Mouse (Mus musculus) left cerebral cortex, adult 2 months (tissue): Measurements from ENCODE around the gene C130050O18Rik. TPM values are rescaled to one million over a fixed set of nuclear protein-coding genes. Genes with fewer than 3 reads are reported as not detected.
"Not testable (repeated sequence)": the region's sequence is repeated elsewhere in the genome, so short reads cannot be mapped to it uniquely, and the experiment has no call there.

Source experiments
- DNase-seq, 2 experiments: peaks; one replicate each; pipeline ENCODE4 v3.0.0; 2021 to 2022; ENCODE audit warnings: low spot score in 2 of 2, mixed read lengths in 1 of 2; ENCODE audit errors: extremely low spot score in 1 of 2
- H3K27ac ChIP-seq: fragments of 200-600 bp; 2 replicates; pipeline ENCODE4 v1.8.1; 2022
- H3K4me3 ChIP-seq: fragments of 200-600 bp; 2 replicates; pipeline ENCODE4 v1.8.1; 2022
- CTCF ChIP-seq: fragments of 200-600 bp; IDR thresholded peaks from 2 replicates; pipeline ENCODE4 v1.8.1; 2022; ENCODE audit warnings: antibody characterized with exemption, mild to moderate bottlenecking, moderate library complexity
- intact Hi-C: fragments of 180-260 bp; cut with DNase I; formaldehyde crosslinking; loops from one replicate; pipeline ENCODE4 v1.15.1; 2025
- total RNA-seq, 2 experiments: library from RNA; stranded (reverse); gene quantifications; 2 replicates each; pipeline ENCODE4 v1.2.3; 2021

The C130050O18Rik gene
- total RNA-seq, 2 experiments from 2014 or later: 0.29 to 0.63 TPM

DNA sequence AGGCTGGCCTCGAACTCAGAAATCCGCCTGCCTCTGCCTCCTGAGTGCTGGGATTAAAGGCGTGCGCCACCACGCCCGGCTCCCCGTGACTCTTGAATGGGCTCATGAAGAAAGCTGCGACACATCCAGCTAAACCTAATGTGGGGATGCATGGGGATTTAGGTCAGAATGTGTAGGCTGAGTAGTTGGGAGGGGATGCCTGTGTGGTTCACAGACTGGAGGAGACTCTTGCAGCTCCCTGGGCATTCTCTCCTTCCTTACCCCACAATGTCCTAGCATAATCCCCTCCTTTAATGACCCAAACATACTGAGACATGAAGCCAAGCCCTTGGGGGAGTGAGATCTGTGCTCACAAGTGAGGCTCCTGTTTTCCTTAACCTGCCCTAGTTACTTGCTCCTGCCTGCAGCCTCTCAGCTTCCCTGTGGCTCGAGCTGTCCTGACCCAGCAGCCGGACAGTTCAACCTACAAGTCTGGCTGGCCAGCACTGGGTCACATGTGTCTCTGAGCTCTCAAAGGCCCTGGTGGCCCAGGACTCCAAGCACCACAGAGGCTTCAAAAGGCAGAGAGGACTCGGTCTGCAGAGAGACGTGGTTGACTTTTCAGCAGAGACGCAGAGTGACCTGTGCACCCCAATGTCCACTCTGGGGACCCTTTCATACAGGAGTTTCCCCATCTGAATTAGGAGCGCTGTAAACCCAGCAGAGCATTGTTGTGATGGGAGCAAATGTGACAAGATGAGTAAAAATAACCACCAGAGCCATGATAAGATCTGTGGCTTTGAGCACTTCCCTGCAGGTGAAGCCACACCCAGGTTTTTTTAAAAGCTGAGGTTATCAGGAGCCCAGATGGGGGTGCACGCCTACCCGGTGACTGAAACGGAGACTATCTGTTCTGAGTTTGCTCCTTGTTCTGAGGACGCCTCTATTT, 23.2 kb upstream of the C130050O18Rik start:
- TF ChIP-seq CTCF: no peak
- Histone ChIP-seq H3K27ac (peak overlapping the region; percentile 95), H3K4me3 (peak overlapping the region; percentile 95)
- DNase-seq: no peak
- intact Hi-C loops: no loop called here

DNA sequence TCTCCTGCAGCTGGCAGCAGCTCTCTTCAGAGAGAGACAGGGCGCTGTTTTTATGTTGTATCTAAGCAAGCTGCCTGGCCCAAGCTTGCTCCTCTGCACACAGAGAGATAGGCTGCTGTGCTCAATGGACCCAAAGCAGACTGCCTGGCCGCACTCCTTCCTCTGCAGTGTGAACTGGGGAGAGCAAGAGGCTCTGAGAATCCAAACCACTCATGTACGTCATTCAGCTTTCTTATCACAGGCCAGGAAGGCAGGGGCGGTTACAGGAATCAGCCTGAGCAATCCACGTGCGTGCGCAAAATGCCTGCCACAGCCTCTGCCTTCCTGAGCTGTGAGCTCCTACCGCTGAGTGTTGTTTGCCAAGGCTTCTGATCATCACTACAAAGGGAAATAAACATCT, 22.3 kb upstream of the C130050O18Rik start:
- intact Hi-C loops: no loop called here
- DNase-seq: peak; percentile 58 to 65
- Histone ChIP-seq H3K27ac (peak overlapping the region; percentile 95), H3K4me3 (peak overlapping the region; percentile 95)
- no peak for TF ChIP-seq CTCF

DNA sequence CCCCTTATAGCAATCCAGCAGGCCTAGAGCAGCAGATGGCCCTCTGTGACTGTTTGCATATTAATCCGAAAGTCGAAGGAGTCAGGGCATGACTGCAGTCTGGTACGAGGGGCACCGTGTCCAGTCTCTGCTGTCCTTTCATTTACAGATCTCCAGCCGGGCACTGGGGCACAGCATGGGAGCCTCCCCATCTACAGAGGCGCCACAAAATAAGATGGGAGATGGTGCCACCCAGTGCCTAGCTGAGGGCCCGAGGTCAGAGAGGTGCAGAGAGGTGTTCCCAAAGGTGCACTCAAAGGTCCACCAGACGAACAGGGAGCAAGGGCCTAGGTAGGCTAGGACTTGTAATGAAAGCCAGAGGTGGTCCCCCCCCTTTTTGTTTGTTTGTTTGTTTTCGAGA, 21.8 kb upstream of the C130050O18Rik start:
- Histone ChIP-seq H3K4me3 (peak overlapping the region; percentile 95; the same call in 1 of the 2 replicates), H3K27ac (peak overlapping the region; percentile 95)
- no peak for TF ChIP-seq CTCF
- intact Hi-C loops: no loop called here
- DNase-seq: no peak

GRCm38 (mm10) chr5:139384531-139384930, 20.5 kb upstream of the C130050O18Rik start:
- no peak overlapping the region for H3K4me3 ChIP-seq
- no peak for DNase-seq
- intact Hi-C loops: no loop called here
- TF ChIP-seq CTCF: no peak
- H3K27ac ChIP-seq: peak overlapping the region; percentile 36; the same call in 1 of the 2 replicates

DNA sequence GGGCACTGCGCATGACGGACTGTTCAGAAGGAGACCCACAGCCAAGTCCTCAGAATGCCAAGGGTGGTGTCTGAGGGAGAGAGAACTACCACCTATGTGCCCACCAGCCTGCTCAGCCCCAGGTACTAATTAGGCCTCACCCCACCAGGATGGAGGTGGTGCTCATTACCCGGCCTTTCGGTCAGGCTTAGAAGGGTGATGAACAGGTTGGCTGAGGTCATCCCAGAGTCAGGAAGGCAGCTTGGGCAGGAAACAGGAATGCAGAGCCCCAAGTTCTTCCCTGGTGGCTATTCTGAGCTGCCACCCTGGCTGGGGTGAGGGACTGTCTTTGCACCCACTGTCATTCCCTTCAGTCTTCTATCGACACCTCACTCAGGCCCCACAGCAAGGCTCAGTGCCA, 19.0 kb upstream of the C130050O18Rik start:
- no peak for DNase-seq
- H3K27ac ChIP-seq: no peak overlapping the region
- intact Hi-C loops: no loop called here
- no peak for TF ChIP-seq CTCF
- H3K4me3 ChIP-seq: no peak overlapping the region

DNA sequence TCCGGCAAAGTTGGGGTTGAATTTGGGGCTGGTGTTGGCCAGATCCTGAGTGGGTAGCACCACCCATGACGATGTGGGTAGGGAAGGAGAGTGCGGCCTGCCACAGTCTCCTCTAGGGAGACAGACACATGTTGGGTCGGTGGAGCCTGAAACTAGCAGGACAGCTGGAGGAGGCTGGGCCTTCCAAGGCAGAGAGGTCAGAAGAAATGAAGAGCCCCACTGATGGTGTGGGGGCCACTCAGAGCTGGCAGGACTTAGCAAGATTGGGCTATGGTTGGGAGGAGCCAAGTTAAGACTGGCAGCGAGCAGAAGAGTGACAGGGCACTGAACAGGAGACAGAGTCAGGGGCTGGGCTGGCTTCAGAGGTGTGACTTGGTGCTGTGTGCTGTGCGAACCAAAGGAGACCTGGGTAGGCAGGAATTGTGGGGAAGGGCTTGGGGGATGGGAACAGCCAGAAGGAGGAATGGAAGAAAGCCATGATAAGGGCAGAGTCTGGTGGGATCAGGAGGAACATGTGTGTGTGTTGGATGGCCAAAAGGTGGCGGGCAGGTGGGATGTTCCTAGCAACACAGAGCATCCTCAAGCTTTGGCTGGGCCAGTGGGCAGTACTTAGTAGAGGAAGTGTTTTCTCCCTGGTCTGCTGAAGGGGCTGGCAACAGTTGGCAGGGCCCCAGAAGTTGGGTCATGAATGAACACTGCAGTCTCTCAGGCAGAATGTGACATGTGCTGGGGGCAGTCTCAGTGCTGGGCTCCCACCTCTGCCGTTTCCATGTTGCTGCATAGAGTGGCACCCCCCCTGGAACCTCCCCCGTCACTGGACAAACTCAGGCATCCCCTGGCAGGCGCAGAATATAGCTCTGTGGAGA, 17.5 kb upstream of the C130050O18Rik start:
- no peak for TF ChIP-seq CTCF
- DNase-seq: no peak
- Histone ChIP-seq H3K27ac (peak overlapping the region; percentile 89), H3K4me3 (no peak overlapping the region)
- intact Hi-C loops: no loop called here

DNA sequence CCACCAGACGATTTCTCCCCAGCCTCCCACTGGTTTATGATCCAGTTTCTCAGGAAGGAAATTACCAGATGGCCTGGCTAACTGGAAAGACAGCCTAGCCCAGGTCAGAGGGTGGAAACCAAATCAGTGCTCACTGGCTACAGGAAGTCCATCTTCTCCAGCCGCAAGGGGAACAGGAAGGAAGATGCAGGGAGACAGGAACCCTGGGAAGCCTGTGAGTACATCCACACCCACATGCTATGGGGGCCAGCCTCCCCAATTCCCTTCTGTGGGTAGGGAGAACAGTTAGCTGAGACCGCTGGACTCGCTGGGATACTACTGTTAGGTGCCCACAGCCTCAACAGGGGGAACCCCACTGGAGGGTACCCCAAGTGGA, 16.9 kb upstream of the C130050O18Rik start:
- Histone ChIP-seq H3K27ac (peak overlapping the region; percentile 89), H3K4me3 (no peak overlapping the region)
- no peak for DNase-seq
- no peak for TF ChIP-seq CTCF
- intact Hi-C loops: no loop called here

- intact Hi-C loops: no loop called here
- DNase-seq: no peak
- no peak for TF ChIP-seq CTCF
- Histone ChIP-seq H3K4me3 (no peak overlapping the region), H3K27ac (peak overlapping the region; percentile 89)
These were observed 16.1 kb upstream of the C130050O18Rik start for GRCm38 (mm10) chr5:139388694-139389675.

DNA sequence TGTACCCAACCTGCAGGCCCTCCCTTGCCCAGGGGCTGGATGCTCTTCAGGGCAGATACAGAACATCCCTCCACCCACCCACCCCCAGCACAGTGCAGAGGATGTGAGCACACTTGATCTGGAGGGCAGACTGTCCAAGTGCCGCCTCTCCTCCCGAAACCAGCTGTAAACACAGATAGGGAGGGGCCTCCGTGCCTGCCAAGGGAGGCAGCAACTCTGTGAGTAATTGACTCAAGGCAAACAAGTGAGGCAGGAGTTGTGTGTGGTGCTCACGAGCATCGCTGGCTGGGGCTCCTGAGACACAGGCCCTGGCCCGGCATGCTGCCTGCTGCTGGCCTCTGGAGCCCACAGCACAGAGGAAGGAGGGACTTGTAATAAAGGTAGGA, 15.4 kb upstream of the C130050O18Rik start:
- peak; percentile 37 to 51 for DNase-seq
- intact Hi-C loops: no loop called here
- 0 out of 2 replicates have a peak overlapping the region, but pooled peaks have one; percentile 23 for H3K4me3 ChIP-seq
- no peak for TF ChIP-seq CTCF
- H3K27ac ChIP-seq: peak overlapping the region; percentile 89

- DNase-seq, intact Hi-C loops, H3K4me3 ChIP-seq: not testable (repeated sequence)
- H3K27ac ChIP-seq: peak overlapping the region; percentile 89
These were observed 14.6 kb upstream of the C130050O18Rik start for GRCm38 (mm10) chr5:139390324-139391119.
